Mouse (Mus musculus): ENCODE results near the gene Lin9. TPM values are rescaled to one million over a fixed set of nuclear protein-coding genes. Genes with fewer than 3 reads are reported as not detected.

The Lin9 gene
- polyA plus RNA-seq, 1 experiment from 2014 or later, result 18.6 TPM

DNA sequence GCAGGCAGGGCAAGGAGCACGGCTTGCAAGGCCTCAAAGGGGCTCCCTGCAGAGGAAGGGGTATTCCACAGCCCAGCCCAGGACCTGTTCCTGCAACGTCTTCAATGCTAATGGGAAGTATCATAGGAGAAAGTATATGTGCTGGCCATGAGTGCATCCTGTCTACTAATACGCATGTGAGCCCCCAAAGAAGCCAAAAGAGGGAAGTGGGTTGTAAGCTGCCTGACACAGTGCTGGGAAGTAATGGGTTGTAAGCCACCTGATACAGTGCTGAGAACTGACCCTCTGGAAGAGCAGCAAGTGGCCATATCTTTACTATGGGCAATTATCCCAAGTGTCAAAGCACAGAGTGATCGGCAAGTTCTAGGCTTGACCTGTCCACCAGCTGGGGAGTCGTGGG, 57.1 kb downstream of the Lin9 start:
- H3K9me3 ChIP-seq (ENCODE audit: low read length), result no peaks in the 10 kb centered on the region
- no peak overlapping the region for H3K27ac ChIP-seq (ENCODE audit: low read length)
- H3K9ac ChIP-seq (replicated peaks; ENCODE audit: low read length), result no peak overlapping the region
- 48% methylated on average over 5 of the region's 5 CpGs for WGBS
- H3K27me3 ChIP-seq (ENCODE audit: insufficient read depth, low read length), result peaks cover 33% of the 10 kb centered on the region
- H3K36me3 ChIP-seq (ENCODE audit: insufficient read depth, low read length), result no peaks in the 10 kb centered on the region
- H3K4me1 ChIP-seq (ENCODE audit: insufficient read depth, low read length), result peaks cover 8% of the 10 kb centered on the region
- H3K4me3 ChIP-seq (ENCODE audit: low read length), result no peak overlapping the region
- H3K4me2 ChIP-seq (replicated peaks; ENCODE audit: low read depth, low read length), result no peak overlapping the region
- no peak for ATAC-seq (ENCODE audit: low FRiP score, low TSS enrichment)

DNA sequence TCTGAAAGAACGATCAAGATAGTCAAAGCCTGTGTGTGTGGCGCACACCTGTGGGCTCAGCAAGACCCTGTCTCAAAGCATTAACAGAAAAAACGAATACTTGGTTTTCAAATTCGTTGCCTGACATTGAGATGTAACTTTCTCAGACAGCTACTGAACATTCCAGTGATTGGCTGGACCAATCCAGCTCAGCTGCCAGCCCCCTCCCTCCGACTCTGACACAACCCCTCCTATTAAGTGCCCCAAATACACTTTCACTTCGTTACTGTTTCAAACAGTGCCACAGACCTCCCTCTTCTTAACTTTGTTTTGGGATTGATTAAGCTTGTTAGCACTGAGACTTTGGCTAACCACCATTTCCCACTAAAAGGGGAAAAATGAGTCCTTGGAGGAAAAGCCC, 62.5 kb downstream of the Lin9 start:
- Histone ChIP-seq H3K27ac (ENCODE audit: low read length) (no peak overlapping the region), H3K4me3 (ENCODE audit: low read length) (0 out of 2 replicates have a peak overlapping the region, but pooled peaks have one; percentile 14), H3K4me2 (replicated peaks; ENCODE audit: low read depth, low read length) (peak overlapping the region; percentile 28; the same call in 1 of the 2 replicates), H3K36me3 (ENCODE audit: insufficient read depth, low read length) (no peaks in the 10 kb centered on the region), H3K9me3 (ENCODE audit: low read length) (no peaks in the 10 kb centered on the region), H3K4me1 (ENCODE audit: insufficient read depth, low read length) (no peaks in the 10 kb centered on the region), H3K27me3 (ENCODE audit: insufficient read depth, low read length) (peaks cover 7% of the 10 kb centered on the region), H3K9ac (replicated peaks; ENCODE audit: low read length) (no peak overlapping the region)
- WGBS, result 36% methylated on average over 6 of the region's 6 CpGs
- no peak for ATAC-seq (ENCODE audit: low FRiP score, low TSS enrichment)

DNA sequence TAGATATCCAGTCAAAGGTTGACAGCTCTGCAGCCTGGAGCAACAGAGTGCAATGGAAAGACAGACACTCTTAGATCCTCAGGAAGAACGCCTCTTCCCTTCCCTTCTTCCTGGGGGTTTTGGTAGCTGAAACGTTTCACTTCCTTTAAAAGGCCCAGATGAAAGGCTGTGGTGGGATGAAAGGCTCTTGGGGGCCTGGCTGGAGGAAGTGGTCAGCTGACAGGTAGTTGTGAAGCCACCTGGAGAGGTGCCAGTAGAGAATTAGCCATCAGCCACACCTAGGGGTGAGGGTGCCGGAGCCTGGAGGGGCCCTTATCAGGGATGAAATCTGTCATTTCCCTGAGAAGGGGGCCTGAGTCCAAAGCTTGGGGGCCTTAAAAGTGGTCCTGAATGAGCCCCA, 66.4 kb downstream of the Lin9 start:
- ATAC-seq (ENCODE audit: low FRiP score, low TSS enrichment), result no peak
- 36% methylated on average over 3 of the region's 3 CpGs for WGBS
- Histone ChIP-seq H3K4me2 (replicated peaks; ENCODE audit: low read depth, low read length) (no peak overlapping the region), H3K27me3 (ENCODE audit: insufficient read depth, low read length) (no peaks in the 10 kb centered on the region), H3K4me3 (ENCODE audit: low read length) (no peak overlapping the region), H3K36me3 (ENCODE audit: insufficient read depth, low read length) (no peaks in the 10 kb centered on the region), H3K4me1 (ENCODE audit: insufficient read depth, low read length) (no peaks in the 10 kb centered on the region), H3K27ac (ENCODE audit: low read length) (no peak overlapping the region), H3K9me3 (ENCODE audit: low read length) (no peaks in the 10 kb centered on the region), H3K9ac (replicated peaks; ENCODE audit: low read length) (no peak overlapping the region)

DNA sequence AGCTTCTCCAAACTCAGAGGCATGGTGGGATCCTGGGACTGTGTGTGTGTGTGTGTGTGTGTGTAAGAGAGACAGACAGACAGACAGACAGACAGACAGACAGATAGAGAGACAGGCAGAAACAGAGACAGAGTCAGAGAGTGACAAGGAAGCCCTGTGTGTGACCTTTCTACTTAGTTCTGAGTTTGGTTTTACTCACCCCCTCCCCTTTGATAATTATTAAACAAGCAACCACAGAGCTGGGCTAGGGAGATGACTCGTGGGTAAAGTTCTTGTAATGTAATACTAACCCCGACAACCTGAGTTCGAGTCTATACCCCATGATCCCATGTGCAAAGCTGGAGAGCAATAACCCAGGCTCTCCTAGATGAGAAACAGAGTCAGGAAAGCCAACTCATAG, 66.9 kb downstream of the Lin9 start:
- Histone ChIP-seq H3K36me3 (ENCODE audit: insufficient read depth, low read length) (no peaks in the 10 kb centered on the region), H3K4me1 (ENCODE audit: insufficient read depth, low read length) (no peaks in the 10 kb centered on the region), H3K27ac (ENCODE audit: low read length) (no peak overlapping the region), H3K4me2 (replicated peaks; ENCODE audit: low read depth, low read length) (no peak overlapping the region), H3K4me3 (ENCODE audit: low read length) (no peak overlapping the region), H3K27me3 (ENCODE audit: insufficient read depth, low read length) (no peaks in the 10 kb centered on the region), H3K9ac (replicated peaks; ENCODE audit: low read length) (no peak overlapping the region), H3K9me3 (ENCODE audit: low read length) (no peaks in the 10 kb centered on the region)
- WGBS, result 66% methylated on average over 3 of the region's 3 CpGs
- ATAC-seq (ENCODE audit: low FRiP score, low TSS enrichment), result no peak

DNA sequence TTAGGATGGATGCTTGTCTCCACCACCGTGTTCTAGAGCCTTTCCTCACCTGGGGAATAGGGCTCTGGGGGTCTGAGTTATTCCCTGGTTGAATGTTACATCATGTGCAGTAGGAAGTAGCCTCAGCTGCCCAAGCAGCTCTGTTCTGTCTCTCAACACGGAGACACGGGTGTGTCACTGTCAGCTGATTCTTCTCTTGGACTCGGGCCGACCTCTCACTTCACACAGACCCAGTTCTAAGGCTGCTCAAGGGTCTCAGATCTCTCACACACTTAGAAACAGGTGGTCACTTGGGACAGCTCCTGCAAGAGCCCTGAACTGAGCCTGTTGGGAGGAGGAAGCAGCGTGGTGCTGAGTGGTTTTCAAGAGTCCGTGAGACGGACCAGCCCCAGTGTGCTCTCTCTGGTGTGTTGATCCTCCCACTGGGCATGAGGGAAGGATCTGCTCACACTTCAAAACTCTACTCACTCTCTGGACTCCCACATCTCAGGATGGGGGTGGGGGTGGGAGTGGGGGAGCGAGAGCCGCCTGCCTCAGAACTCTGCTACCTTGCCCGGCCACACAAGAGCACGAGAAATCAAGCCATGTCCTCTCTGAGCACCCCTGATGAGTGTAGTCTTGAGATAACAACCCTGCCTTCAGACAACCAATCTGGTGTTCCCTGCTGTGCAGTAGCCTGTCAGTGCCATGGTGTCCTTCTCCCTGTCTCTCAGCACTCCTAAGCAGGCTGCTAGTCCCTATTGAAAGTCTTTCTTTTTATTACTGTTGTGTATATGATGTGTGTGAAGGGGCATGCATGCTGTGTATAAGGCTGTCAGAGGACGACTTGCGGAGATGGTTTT, 68.2 kb downstream of the Lin9 start:
- no peak overlapping the region for H3K4me3 ChIP-seq (ENCODE audit: low read length)
- 70% methylated on average over 14 of the region's 14 CpGs for WGBS
- no peaks in the 10 kb centered on the region for H3K9me3 ChIP-seq (ENCODE audit: low read length)
- no peak for ATAC-seq (ENCODE audit: low FRiP score, low TSS enrichment)
- no peak overlapping the region for H3K4me2 ChIP-seq (replicated peaks; ENCODE audit: low read depth, low read length)
- H3K27ac ChIP-seq (ENCODE audit: low read length), result no peak overlapping the region
- H3K4me1 ChIP-seq (ENCODE audit: insufficient read depth, low read length), result no peaks in the 10 kb centered on the region
- no peaks in the 10 kb centered on the region for H3K27me3 ChIP-seq (ENCODE audit: insufficient read depth, low read length)
- no peak overlapping the region for H3K9ac ChIP-seq (replicated peaks; ENCODE audit: low read length)
- H3K36me3 ChIP-seq (ENCODE audit: insufficient read depth, low read length), result no peaks in the 10 kb centered on the region

DNA sequence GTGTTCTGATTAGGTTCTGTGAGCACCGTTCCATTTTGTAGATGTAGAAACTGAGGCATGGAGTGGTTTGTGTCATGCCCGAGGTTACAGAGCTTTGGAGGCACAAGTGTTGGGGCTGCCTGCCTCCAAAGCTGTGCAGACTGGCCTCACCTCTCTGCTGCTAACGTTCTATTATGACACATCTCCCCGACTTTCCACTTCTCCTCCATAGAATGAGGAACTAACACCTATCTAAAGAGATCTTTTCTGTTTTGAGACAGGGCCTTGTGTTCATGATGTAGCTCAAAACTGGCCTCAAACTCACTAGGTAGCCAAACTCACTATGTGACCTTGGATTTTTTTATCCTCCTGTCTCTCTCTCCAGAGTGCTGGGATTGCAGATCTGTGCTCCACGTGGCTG, 77.8 kb downstream of the Lin9 start:
- Histone ChIP-seq H3K4me3 (ENCODE audit: low read length) (no peak overlapping the region), H3K27ac (ENCODE audit: low read length) (no peak overlapping the region), H3K36me3 (ENCODE audit: insufficient read depth, low read length) (no peaks in the 10 kb centered on the region), H3K4me1 (ENCODE audit: insufficient read depth, low read length) (no peaks in the 10 kb centered on the region), H3K9ac (replicated peaks; ENCODE audit: low read length) (no peak overlapping the region), H3K4me2 (replicated peaks; ENCODE audit: low read depth, low read length) (no peak overlapping the region), H3K9me3 (ENCODE audit: low read length) (no peaks in the 10 kb centered on the region), H3K27me3 (ENCODE audit: insufficient read depth, low read length) (no peaks in the 10 kb centered on the region)
- WGBS, result 79% methylated on average over 5 of the region's 5 CpGs
- ATAC-seq (ENCODE audit: low FRiP score, low TSS enrichment), result no peak

DNA sequence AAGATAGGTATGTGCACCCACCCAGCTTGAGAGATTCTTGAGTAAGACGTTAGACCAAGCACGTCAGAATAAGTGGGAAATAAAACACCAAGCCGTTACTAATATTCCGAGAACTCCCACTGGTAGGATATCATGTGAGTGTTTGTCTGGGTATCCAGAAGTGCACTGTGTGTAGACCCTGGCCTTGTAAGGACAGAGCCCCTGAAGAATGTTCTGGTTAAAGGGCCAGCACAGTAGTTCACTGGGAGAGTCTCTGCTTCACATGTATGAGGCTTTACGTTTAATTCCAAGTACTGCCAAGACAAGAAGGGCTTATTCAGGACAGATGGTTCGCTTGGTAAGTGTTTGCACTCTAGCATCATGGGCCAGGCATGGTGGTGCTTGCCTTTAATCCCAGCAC, 78.5 kb downstream of the Lin9 start:
- no peak for ATAC-seq (ENCODE audit: low FRiP score, low TSS enrichment)
- no peaks in the 10 kb centered on the region for H3K36me3 ChIP-seq (ENCODE audit: insufficient read depth, low read length)
- 84% methylated on average over 6 of the region's 6 CpGs for WGBS
- no peak overlapping the region for H3K9ac ChIP-seq (replicated peaks; ENCODE audit: low read length)
- H3K4me3 ChIP-seq (ENCODE audit: low read length), result no peak overlapping the region
- no peaks in the 10 kb centered on the region for H3K27me3 ChIP-seq (ENCODE audit: insufficient read depth, low read length)
- H3K4me2 ChIP-seq (replicated peaks; ENCODE audit: low read depth, low read length), result no peak overlapping the region
- H3K27ac ChIP-seq (ENCODE audit: low read length), result no peak overlapping the region
- H3K4me1 ChIP-seq (ENCODE audit: insufficient read depth, low read length), result no peaks in the 10 kb centered on the region
- no peaks in the 10 kb centered on the region for H3K9me3 ChIP-seq (ENCODE audit: low read length)

DNA sequence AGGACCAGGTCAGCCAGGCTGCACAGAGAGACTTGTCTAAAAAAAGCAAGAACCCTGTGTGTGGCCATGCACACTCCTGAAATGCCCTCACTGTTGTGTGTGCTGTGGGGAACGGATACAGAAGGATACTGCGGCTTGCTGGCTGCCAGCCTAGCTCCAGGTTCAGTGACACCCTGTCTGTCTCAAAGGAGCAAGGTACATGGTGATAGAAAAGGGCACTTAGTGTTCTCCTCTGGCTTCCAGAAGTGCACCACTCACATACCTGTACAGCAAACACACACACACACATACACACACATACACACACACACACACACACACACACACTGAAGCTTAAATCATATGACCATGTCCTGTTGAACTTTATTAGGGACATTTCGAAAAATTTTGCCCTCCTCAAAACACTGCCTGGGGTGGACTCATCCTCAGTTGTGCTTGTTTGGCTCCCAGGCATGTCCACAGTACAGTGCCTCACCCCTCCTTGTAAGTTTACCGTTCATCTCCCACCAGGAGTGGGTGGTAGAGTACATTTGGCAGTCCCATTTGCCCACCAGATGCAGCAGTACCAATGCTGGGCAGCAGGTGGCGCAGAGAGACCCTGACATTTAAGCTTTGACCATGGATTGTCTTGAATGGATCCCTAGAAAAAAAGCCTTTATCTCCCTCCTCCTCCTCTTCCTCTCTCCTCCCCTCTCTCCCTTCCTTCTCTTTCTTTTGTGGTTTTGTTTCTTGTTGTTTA, 79.2 kb downstream of the Lin9 start:
- WGBS, result 51% methylated on average over 5 of the region's 5 CpGs
- H3K27me3 ChIP-seq (ENCODE audit: insufficient read depth, low read length), result no peaks in the 10 kb centered on the region
- ATAC-seq (ENCODE audit: low FRiP score, low TSS enrichment), result peak; percentile 63; the same call in 1 of the 2 replicates
- H3K27ac ChIP-seq (ENCODE audit: low read length), result no peak overlapping the region
- H3K4me2 ChIP-seq (replicated peaks; ENCODE audit: low read depth, low read length), result no peak overlapping the region
- no peaks in the 10 kb centered on the region for H3K9me3 ChIP-seq (ENCODE audit: low read length)
- no peak overlapping the region for H3K9ac ChIP-seq (replicated peaks; ENCODE audit: low read length)
- H3K4me3 ChIP-seq (ENCODE audit: low read length), result no peak overlapping the region
- peaks cover 2% of the 10 kb centered on the region; the same call in 1 of the 2 replicates for H3K4me1 ChIP-seq (ENCODE audit: insufficient read depth, low read length)
- H3K36me3 ChIP-seq (ENCODE audit: insufficient read depth, low read length), result no peaks in the 10 kb centered on the region

DNA sequence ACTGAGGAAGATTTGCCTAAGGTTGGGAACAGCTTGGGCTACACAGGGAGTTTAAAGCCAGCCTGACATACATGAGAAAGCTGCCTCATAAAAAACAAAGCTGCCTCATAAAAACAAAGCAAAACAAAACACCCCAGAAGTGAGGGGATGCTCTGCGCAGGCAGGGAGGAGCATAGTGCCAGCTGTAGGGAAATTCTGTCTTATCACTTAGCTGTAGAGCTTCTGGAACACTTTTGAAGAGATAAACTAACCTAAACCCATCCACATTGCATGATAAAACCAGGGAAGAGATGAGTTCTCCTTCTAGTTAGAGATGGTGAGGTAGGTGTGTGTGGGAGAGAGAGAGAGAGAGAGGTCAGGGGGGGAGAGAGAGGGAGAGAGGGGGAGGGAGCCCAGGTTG, 81.7 kb downstream of the Lin9 start:
- Histone ChIP-seq H3K9me3 (ENCODE audit: low read length) (no peaks in the 10 kb centered on the region), H3K4me3 (ENCODE audit: low read length) (no peak overlapping the region), H3K4me1 (ENCODE audit: insufficient read depth, low read length) (peaks cover 12% of the 10 kb centered on the region; the same call in 1 of the 2 replicates), H3K4me2 (replicated peaks; ENCODE audit: low read depth, low read length) (no peak overlapping the region), H3K27me3 (ENCODE audit: insufficient read depth, low read length) (no peaks in the 10 kb centered on the region), H3K9ac (replicated peaks; ENCODE audit: low read length) (no peak overlapping the region), H3K36me3 (ENCODE audit: insufficient read depth, low read length) (no peaks in the 10 kb centered on the region), H3K27ac (ENCODE audit: low read length) (no peak overlapping the region)
- no peak for ATAC-seq (ENCODE audit: low FRiP score, low TSS enrichment)
- 59% methylated on average over 1 of the region's 1 CpGs for WGBS

DNA sequence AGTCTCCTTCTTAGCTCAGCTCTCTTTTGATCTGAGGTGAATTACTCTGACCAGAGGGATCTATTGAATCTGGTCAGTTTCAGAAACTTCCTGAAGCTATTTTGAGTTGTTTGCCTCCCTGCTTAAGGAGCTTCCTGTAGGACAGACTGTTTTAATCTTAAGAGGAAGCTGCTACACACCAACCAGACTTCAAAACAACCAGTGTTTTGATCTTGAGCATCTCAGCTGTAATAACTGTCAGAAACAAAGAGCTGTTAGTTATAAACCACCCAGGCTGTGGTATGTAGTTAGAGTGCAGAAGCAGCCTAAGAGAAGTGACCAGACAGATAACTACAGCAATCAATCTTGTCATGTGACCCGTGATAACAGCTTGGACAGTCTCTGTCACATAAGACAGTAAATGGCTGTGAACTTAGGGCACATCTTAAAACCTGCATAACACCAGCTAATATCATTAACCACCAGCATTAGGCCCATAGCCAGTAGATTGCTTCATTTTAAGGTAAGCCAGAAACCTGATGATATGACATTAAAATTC, 82.8 kb downstream of the Lin9 start:
- no peaks in the 10 kb centered on the region for H3K36me3 ChIP-seq (ENCODE audit: insufficient read depth, low read length)
- no peak overlapping the region for H3K4me3 ChIP-seq (ENCODE audit: low read length)
- 21% methylated on average over 1 of the region's 1 CpGs for WGBS
- H3K27me3 ChIP-seq (ENCODE audit: insufficient read depth, low read length), result no peaks in the 10 kb centered on the region
- ATAC-seq (ENCODE audit: low FRiP score, low TSS enrichment), result no peak
- H3K9ac ChIP-seq (replicated peaks; ENCODE audit: low read length), result no peak overlapping the region
- no peaks in the 10 kb centered on the region for H3K9me3 ChIP-seq (ENCODE audit: low read length)
- H3K4me1 ChIP-seq (ENCODE audit: insufficient read depth, low read length), result peaks cover 19% of the 10 kb centered on the region
- no peak overlapping the region for H3K4me2 ChIP-seq (replicated peaks; ENCODE audit: low read depth, low read length)
- H3K27ac ChIP-seq (ENCODE audit: low read length), result no peak overlapping the region

Data from kidney, embryonic 16.5 days (tissue).